Mouse (Mus musculus): ENCODE data around the gene Npas2. TPM values are rescaled to one million over a fixed set of nuclear protein-coding genes. Genes with fewer than 3 reads are reported as not detected.

The Npas2 gene
- polyA plus RNA-seq, 1 experiment from 2014 or later = 1.5 TPM

DNA sequence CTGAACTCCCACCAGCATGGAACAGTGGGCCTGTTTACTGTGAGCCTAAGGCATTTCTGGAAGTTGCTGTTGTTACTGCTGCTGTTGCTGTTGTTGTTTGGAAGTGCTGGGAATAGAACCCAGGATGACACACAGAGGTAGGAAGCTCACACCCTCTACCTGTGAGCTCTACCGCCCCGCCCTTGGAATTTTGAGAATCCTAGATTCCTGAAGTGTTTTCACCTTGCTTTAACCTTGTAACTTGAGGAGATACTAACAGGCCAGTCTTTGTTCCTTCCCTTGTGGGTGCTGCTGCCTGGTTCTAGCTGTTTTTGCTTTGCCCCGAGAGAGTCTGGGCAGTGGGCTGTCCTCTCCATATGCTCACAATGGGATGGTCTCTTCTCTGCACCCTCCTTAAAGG lies 98.5 kb downstream of the Npas2 start:
- H3K27me3 ChIP-seq = no peaks in the 10 kb centered on the region
- WGBS = 52% methylated on average over 3 of the region's 3 CpGs
- H3K4me3 ChIP-seq = no peak overlapping the region
- H3K4me1 ChIP-seq = peaks cover 8% of the 10 kb centered on the region; the same call in 1 of the 2 replicates
- no peaks in the 10 kb centered on the region for H3K36me3 ChIP-seq
- H3K27ac ChIP-seq = 0 out of 2 replicates have a peak overlapping the region, but pooled peaks have one; percentile 4
- H3K9me3 ChIP-seq = no peaks in the 10 kb centered on the region
- ATAC-seq (ENCODE audit: borderline replicate concordance, extremely low read depth, low FRiP score, low TSS enrichment) = no peak
- H3K4me2 ChIP-seq = no peak overlapping the region
- H3K9ac ChIP-seq = no peak overlapping the region

DNA sequence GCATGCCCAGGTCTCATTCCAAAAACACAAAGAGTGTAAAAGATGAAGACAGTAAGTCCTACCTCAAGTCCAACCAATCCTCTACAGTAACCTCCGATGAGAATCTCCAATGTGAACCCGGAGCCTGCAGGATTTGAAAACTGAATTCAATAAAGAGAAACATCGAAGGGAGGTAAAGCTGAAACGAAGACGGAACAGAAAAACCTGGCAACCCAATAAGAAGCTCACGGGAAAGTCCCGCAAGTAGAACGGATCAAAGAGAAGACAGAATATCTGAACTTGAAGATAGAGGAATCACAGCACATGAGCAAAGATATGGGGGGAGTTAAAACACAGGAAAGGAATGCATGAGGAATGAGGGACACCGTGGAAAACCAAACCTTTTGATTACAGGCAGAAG lies 104.8 kb downstream of the Npas2 start:
- WGBS = 88% methylated on average over 9 of the region's 9 CpGs
- no peak overlapping the region for H3K9ac ChIP-seq
- H3K4me2 ChIP-seq = no peak overlapping the region
- no peak overlapping the region for H3K4me3 ChIP-seq
- H3K4me1 ChIP-seq = no peaks in the 10 kb centered on the region
- H3K27me3 ChIP-seq = no peaks in the 10 kb centered on the region
- no peaks in the 10 kb centered on the region for H3K9me3 ChIP-seq
- ATAC-seq (ENCODE audit: borderline replicate concordance, extremely low read depth, low FRiP score, low TSS enrichment) = no peak
- H3K27ac ChIP-seq = no peak overlapping the region
- H3K36me3 ChIP-seq = no peaks in the 10 kb centered on the region

DNA sequence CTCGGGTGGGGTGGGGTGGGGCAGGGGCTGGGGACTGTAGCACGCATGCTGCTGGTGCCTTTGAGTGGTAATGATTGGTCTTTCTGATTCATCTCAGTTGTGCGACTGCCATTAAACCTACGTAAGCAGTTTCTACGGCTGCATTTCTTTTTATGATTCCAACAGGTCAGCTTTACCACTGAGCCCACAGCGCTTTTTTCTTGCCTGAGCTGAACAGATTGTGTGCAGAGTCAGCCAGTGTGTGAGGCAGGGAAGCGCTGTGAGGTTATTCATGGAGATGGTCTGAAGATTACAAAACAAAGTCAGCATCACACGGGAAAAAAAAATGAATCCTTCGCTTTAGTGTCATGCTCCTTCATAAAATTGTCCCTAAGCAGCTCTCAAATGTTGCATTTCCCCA lies 106.7 kb downstream of the Npas2 start:
- 86% methylated on average over 9 of the region's 9 CpGs for WGBS
- Histone ChIP-seq H3K27me3 (no peaks in the 10 kb centered on the region), H3K4me3 (no peak overlapping the region), H3K36me3 (no peaks in the 10 kb centered on the region), H3K4me1 (no peaks in the 10 kb centered on the region), H3K4me2 (no peak overlapping the region), H3K9me3 (no peaks in the 10 kb centered on the region), H3K9ac (no peak overlapping the region), H3K27ac (no peak overlapping the region)
- no peak for ATAC-seq (ENCODE audit: borderline replicate concordance, extremely low read depth, low FRiP score, low TSS enrichment)

GRCm38 (mm10) chr1:39300676-39301075 lies 107.1 kb downstream of the Npas2 start:
- Histone ChIP-seq H3K9ac (no peak overlapping the region), H3K4me2 (no peak overlapping the region), H3K36me3 (no peaks in the 10 kb centered on the region), H3K9me3 (no peaks in the 10 kb centered on the region), H3K4me1 (no peaks in the 10 kb centered on the region), H3K27me3 (no peaks in the 10 kb centered on the region), H3K27ac (no peak overlapping the region), H3K4me3 (no peak overlapping the region)
- ATAC-seq (ENCODE audit: borderline replicate concordance, extremely low read depth, low FRiP score, low TSS enrichment) = no peak
- 87% methylated on average over 6 of the region's 6 CpGs for WGBS

- Histone ChIP-seq H3K9me3 (no peaks in the 10 kb centered on the region), H3K36me3 (no peaks in the 10 kb centered on the region), H3K4me2 (no peak overlapping the region), H3K9ac (no peak overlapping the region), H3K27me3 (no peaks in the 10 kb centered on the region), H3K4me1 (no peaks in the 10 kb centered on the region), H3K27ac (no peak overlapping the region), H3K4me3 (no peak overlapping the region)
- ATAC-seq (ENCODE audit: borderline replicate concordance, extremely low read depth, low FRiP score, low TSS enrichment) = no peak
- 88% methylated on average over 7 of the region's 7 CpGs for WGBS
Measured at GRCm38 (mm10) chr1:39302246-39302645, 108.7 kb downstream of the Npas2 start.

DNA sequence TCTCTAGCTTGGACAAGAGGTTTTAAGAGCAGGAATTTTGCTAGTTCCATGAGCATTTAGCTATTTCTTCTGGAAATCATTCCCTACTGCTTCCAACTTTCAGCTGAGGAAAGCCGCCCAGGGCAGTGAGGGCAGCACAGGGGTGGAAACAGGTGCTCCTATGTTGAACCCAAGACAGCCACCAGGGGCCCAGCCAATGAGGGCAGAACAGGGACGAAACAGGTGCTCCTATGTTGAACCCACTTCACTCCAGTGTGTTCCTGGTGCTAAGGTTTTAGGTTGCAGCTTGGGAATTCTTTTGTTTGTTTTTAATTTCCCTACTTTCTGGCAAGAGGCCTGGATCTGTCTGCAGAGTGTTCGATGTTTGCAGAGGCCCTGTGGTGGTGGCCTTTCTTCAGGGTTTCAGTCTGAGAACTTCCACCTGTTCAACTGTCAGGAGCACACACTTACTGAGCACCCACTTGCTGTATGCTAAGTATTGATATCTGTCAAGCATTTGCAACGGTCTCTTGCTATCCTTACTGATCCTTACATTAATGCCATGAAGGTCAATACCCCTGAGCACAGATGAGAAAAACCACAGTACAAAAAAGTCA lies 109.6 kb downstream of the Npas2 start:
- Histone ChIP-seq H3K4me2 (no peak overlapping the region), H3K9ac (no peak overlapping the region), H3K9me3 (no peaks in the 10 kb centered on the region), H3K27me3 (no peaks in the 10 kb centered on the region), H3K36me3 (no peaks in the 10 kb centered on the region), H3K4me3 (no peak overlapping the region), H3K27ac (no peak overlapping the region), H3K4me1 (no peaks in the 10 kb centered on the region)
- ATAC-seq (ENCODE audit: borderline replicate concordance, extremely low read depth, low FRiP score, low TSS enrichment) = 0 out of 2 replicates have a peak, but pooled peaks have one; percentile 35
- 24% methylated on average over 4 of the region's 4 CpGs for WGBS

DNA sequence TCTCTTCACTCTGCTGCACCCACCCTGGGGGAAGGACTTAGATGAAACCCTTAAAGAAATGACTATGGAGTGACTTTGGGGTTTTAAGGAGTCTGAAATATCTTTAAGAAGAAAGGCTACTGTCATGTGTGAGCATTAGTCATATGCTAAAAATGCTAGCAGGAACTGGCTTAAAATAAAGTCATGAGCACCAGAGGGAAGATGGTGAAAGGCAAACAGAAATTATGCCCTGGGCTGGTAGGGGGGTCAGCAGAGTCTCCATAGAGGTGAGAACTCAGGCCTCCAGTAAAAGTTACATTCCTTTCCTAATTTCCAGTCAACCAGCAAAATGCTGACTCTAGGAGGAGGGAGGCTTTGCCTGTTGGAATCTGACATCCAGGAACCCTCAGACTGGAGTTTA lies 113.8 kb downstream of the Npas2 start:
- H3K36me3 ChIP-seq = no peaks in the 10 kb centered on the region
- no peak for ATAC-seq (ENCODE audit: borderline replicate concordance, extremely low read depth, low FRiP score, low TSS enrichment)
- H3K27ac ChIP-seq = no peak overlapping the region
- H3K4me2 ChIP-seq = no peak overlapping the region
- no peaks in the 10 kb centered on the region for H3K27me3 ChIP-seq
- H3K4me3 ChIP-seq = no peak overlapping the region
- no peak overlapping the region for H3K9ac ChIP-seq
- H3K4me1 ChIP-seq = 0 out of 2 replicates have a peak, but pooled peaks cover 1% of the 10 kb centered on the region
- no peaks in the 10 kb centered on the region for H3K9me3 ChIP-seq

DNA sequence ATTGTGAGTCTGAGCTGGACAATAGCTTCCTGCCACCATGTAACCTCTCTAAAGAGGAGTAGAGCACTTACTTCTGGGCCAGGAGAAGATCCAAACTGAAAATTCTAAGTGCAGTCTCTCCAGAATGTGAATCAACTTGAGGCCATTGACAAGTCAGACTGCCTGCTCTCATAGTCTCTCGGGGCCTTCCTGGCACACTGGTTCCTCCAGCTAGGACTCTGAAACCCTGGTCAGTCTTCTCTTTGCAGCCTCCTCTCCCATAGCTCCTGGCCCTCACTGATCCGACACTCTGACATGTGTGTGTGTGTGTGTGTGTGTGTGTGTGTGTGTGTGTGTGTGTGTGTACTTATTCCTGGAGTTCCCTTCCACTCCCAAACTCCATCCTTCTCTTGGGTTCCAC lies 114.4 kb downstream of the Npas2 start:
- H3K27me3 ChIP-seq = no peaks in the 10 kb centered on the region
- no peaks in the 10 kb centered on the region for H3K36me3 ChIP-seq
- no peak overlapping the region for H3K4me2 ChIP-seq
- H3K27ac ChIP-seq = no peak overlapping the region
- no peak overlapping the region for H3K9ac ChIP-seq
- ATAC-seq (ENCODE audit: borderline replicate concordance, extremely low read depth, low FRiP score, low TSS enrichment) = no peak
- 45% methylated on average over 2 of the region's 2 CpGs for WGBS
- H3K4me3 ChIP-seq = no peak overlapping the region
- H3K4me1 ChIP-seq = 0 out of 2 replicates have a peak, but pooled peaks cover 7% of the 10 kb centered on the region
- no peaks in the 10 kb centered on the region for H3K9me3 ChIP-seq

DNA sequence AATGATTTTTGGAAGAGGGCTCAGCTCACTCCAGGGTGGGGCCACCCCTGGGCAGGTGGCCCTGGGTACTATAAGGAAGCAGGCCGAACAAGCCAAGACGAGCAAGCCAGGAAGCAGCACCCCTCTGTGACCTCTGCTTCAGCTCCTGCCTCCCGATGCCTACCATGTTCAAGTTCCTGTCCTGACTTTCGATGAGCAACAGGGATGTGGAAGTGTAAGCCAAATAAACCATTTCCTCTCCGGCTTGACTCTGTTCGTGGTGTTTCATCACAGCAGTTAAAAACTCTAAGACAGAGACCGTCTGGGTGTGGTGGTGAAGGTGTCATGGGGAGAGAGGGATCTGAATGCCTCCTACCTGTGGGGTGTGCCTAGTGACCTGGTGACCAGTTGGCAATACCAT lies 116.0 kb downstream of the Npas2 start:
- 67% methylated on average over 7 of the region's 7 CpGs for WGBS
- H3K9ac ChIP-seq = no peak overlapping the region

GRCm38 (mm10) chr1:39312345-39312967 lies 118.9 kb downstream of the Npas2 start:
- WGBS = 83% methylated on average over 25 of the region's 25 CpGs
- Histone ChIP-seq H3K4me3 (no peak overlapping the region), H3K27me3 (no peaks in the 10 kb centered on the region), H3K4me2 (no peak overlapping the region), H3K9ac (no peak overlapping the region), H3K27ac (no peak overlapping the region), H3K36me3 (no peaks in the 10 kb centered on the region), H3K9me3 (no peaks in the 10 kb centered on the region), H3K4me1 (peaks cover 7% of the 10 kb centered on the region; the same call in 1 of the 2 replicates)
- ATAC-seq (ENCODE audit: borderline replicate concordance, extremely low read depth, low FRiP score, low TSS enrichment) = no peak

More for the DNA sequence above, 116.0 kb downstream of the Npas2 start:
- ATAC-seq (ENCODE audit: borderline replicate concordance, extremely low read depth, low FRiP score, low TSS enrichment) = no peak
- Histone ChIP-seq H3K4me1 (0 out of 2 replicates have a peak, but pooled peaks cover 7% of the 10 kb centered on the region), H3K27me3 (no peaks in the 10 kb centered on the region), H3K4me2 (no peak overlapping the region), H3K36me3 (no peaks in the 10 kb centered on the region), H3K4me3 (no peak overlapping the region), H3K27ac (no peak overlapping the region), H3K9me3 (no peaks in the 10 kb centered on the region)

GRCm38 (mm10) chr1:39313352-39314245 lies 120.1 kb downstream of the Npas2 start:
- ATAC-seq (ENCODE audit: borderline replicate concordance, extremely low read depth, low FRiP score, low TSS enrichment) = peak; percentile 73; the same call in 1 of the 2 replicates
- no peaks in the 10 kb centered on the region for H3K27me3 ChIP-seq
- WGBS = 48% methylated on average over 10 of the region's 10 CpGs
- no peak overlapping the region for H3K4me3 ChIP-seq
- H3K27ac ChIP-seq = peak overlapping the region; percentile 75
- no peak overlapping the region for H3K4me2 ChIP-seq
- peaks cover 19% of the 10 kb centered on the region for H3K4me1 ChIP-seq
- H3K36me3 ChIP-seq = no peaks in the 10 kb centered on the region
- no peaks in the 10 kb centered on the region for H3K9me3 ChIP-seq
- H3K9ac ChIP-seq = no peak overlapping the region

DNA sequence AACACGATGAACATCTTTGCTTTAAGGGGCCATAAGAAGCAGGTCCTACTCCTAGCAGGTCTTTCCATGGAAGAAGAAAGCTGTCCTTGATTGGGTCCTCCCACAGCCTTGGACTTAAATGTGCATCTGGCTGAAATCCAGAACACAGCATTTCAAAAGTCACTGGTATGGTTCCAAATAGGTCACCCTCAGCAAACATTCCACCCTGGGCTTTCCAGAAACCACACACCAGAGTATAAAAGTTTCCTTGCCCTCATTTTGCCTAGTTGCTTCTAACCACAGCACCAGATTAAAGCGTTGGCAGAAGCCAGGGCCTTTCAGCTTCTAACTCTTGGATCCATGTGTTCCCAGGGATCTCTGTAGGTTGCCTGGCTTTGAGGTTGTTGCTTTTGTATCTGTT lies 124.4 kb downstream of the Npas2 start:
- ATAC-seq (ENCODE audit: borderline replicate concordance, extremely low read depth, low FRiP score, low TSS enrichment) = no peak
- WGBS = 64% methylated on average over 2 of the region's 2 CpGs
- Histone ChIP-seq H3K9me3 (no peaks in the 10 kb centered on the region), H3K4me1 (peaks cover 13% of the 10 kb centered on the region), H3K4me2 (no peak overlapping the region), H3K27ac (peak overlapping the region; percentile 48; the same call in 1 of the 2 replicates), H3K9ac (no peak overlapping the region), H3K4me3 (no peak overlapping the region), H3K36me3 (no peaks in the 10 kb centered on the region), H3K27me3 (no peaks in the 10 kb centered on the region)
